Mouse (Mus musculus): Measurements from ENCODE around the gene Dnah8. TPM values are rescaled to one million over a fixed set of nuclear protein-coding genes. Genes with fewer than 3 reads are reported as not detected.

Dnah8 gene
- polyA plus RNA-seq, 1 experiment = 9.8 TPM

- DNase-seq (ENCODE audit: low read depth, low spot score) = no peak
- 95% methylated on average over 3 of the region's 3 CpGs for WGBS
These were observed 24.6 kb downstream of the Dnah8 start for GRCm38 (mm10) chr17:30648770-30649169.

- 85% methylated on average over 6 of the region's 6 CpGs for WGBS
- DNase-seq (ENCODE audit: low read depth, low spot score) = no peak
These were observed 28.9 kb downstream of the Dnah8 start for GRCm38 (mm10) chr17:30653010-30653409.

GRCm38 (mm10) chr17:30657530-30658151, 33.5 kb downstream of the Dnah8 start:
- DNase-seq (ENCODE audit: low read depth, low spot score) = no peak
- 37% methylated on average over 8 of the region's 8 CpGs for WGBS

- peak; percentile 43 for DNase-seq (ENCODE audit: low read depth, low spot score)
- WGBS = 17% methylated on average over 13 of the region's 13 CpGs
These were observed 34.0 kb downstream of the Dnah8 start for GRCm38 (mm10) chr17:30658152-30658544.

GRCm38 (mm10) chr17:30662131-30662530, 38.0 kb downstream of the Dnah8 start:
- no peak for DNase-seq (ENCODE audit: low read depth, low spot score)
- WGBS = 74% methylated on average over 8 of the region's 8 CpGs

- 94% methylated on average over 8 of the region's 8 CpGs for WGBS
- no peak for DNase-seq (ENCODE audit: low read depth, low spot score)
These were observed 39.0 kb downstream of the Dnah8 start for GRCm38 (mm10) chr17:30663170-30663569.

GRCm38 (mm10) chr17:30664856-30665255, 40.7 kb downstream of the Dnah8 start:
- no peak for DNase-seq (ENCODE audit: low read depth, low spot score)
- 89% methylated on average over 5 of the region's 5 CpGs for WGBS

GRCm38 (mm10) chr17:30672556-30672955, 48.4 kb downstream of the Dnah8 start:
- no peak for DNase-seq (ENCODE audit: low read depth, low spot score)
- 74% methylated on average over 4 of the region's 4 CpGs for WGBS

GRCm38 (mm10) chr17:30673023-30673422, 48.9 kb downstream of the Dnah8 start:
- WGBS = 92% methylated on average over 6 of the region's 6 CpGs
- DNase-seq (ENCODE audit: low read depth, low spot score) = no peak

- WGBS = 81% methylated on average over 9 of the region's 9 CpGs
- DNase-seq (ENCODE audit: low read depth, low spot score) = no peak
These were observed 51.0 kb downstream of the Dnah8 start for GRCm38 (mm10) chr17:30675021-30675740.

- 85% methylated on average over 10 of the region's 10 CpGs for WGBS
These were observed 54.4 kb downstream of the Dnah8 start for GRCm38 (mm10) chr17:30678523-30678922.

GRCm38 (mm10) chr17:30679612-30680011, 55.5 kb downstream of the Dnah8 start:
- no peak for DNase-seq (ENCODE audit: low read depth, low spot score)
- WGBS = 95% methylated on average over 4 of the region's 4 CpGs

More at GRCm38 (mm10) chr17:30678523-30678922, 54.4 kb downstream of the Dnah8 start:
- no peak for DNase-seq (ENCODE audit: low read depth, low spot score)

GRCm38 (mm10) chr17:30681604-30682003, 57.5 kb downstream of the Dnah8 start:
- WGBS = 22% methylated on average over 5 of the region's 5 CpGs
- DNase-seq (ENCODE audit: low read depth, low spot score) = peak; percentile 38

GRCm38 (mm10) chr17:30690181-30690580, 66.0 kb downstream of the Dnah8 start:
- 87% methylated on average over 8 of the region's 8 CpGs for WGBS
- no peak for DNase-seq (ENCODE audit: low read depth, low spot score)

- WGBS = 69% methylated on average over 2 of the region's 2 CpGs
- DNase-seq (ENCODE audit: low read depth, low spot score) = no peak
These were observed 67.3 kb downstream of the Dnah8 start for GRCm38 (mm10) chr17:30691481-30691880.

- 88% methylated on average over 9 of the region's 9 CpGs for WGBS
- DNase-seq (ENCODE audit: low read depth, low spot score) = no peak
These were observed 70.1 kb downstream of the Dnah8 start for GRCm38 (mm10) chr17:30694281-30694680.

GRCm38 (mm10) chr17:30714732-30715131, 90.6 kb downstream of the Dnah8 start:
- WGBS = 77% methylated on average over 3 of the region's 3 CpGs
- DNase-seq (ENCODE audit: low read depth, low spot score) = no peak

- 96% methylated on average over 7 of the region's 7 CpGs for WGBS
- DNase-seq (ENCODE audit: low read depth, low spot score) = no peak
These were observed 94.0 kb downstream of the Dnah8 start for GRCm38 (mm10) chr17:30718197-30718596.

GRCm38 (mm10) chr17:30719031-30719430, 94.9 kb downstream of the Dnah8 start:
- DNase-seq (ENCODE audit: low read depth, low spot score) = no peak

GRCm38 (mm10) chr17:30727788-30728187, 103.6 kb downstream of the Dnah8 start:
- 69% methylated on average over 4 of the region's 4 CpGs for WGBS
- DNase-seq (ENCODE audit: low read depth, low spot score) = no peak

More at GRCm38 (mm10) chr17:30719031-30719430, 94.9 kb downstream of the Dnah8 start:
- WGBS = 91% methylated on average over 5 of the region's 5 CpGs

GRCm38 (mm10) chr17:30732736-30733135, 108.6 kb downstream of the Dnah8 start:
- DNase-seq (ENCODE audit: low read depth, low spot score) = peak; percentile 64
- WGBS = 19% methylated on average over 3 of the region's 3 CpGs

Measured in large intestine, adult 2 months (tissue).